Mouse (Mus musculus) gastrocnemius, postnatal 4 days (tissue): ENCODE data around the gene Trp53tg5. TPM values are rescaled to one million over a fixed set of nuclear protein-coding genes. Genes with fewer than 3 reads are reported as not detected.

Source experiments
- total RNA-seq, 2 experiments: library from RNA; stranded (reverse); gene quantifications; 2 replicates each; pipeline ENCODE4 v1.2.3; 2021

Gene Trp53tg5
- total RNA-seq, 2 experiments from 2014 or later, result not detected

Other genes starting within 250 kb of the Trp53tg5 start
- not detected for gene Svs2, start 235.3 kb downstream of the Trp53tg5 start, total RNA-seq
- not detected for gene Svs3b, start 217.1 kb downstream of the Trp53tg5 start, total RNA-seq
- gene Svs4, start 195.3 kb downstream of the Trp53tg5 start, total RNA-seq, result not detected
- gene Svs3a, start 184.5 kb downstream of the Trp53tg5 start, total RNA-seq, result not detected
- gene Svs6, start 157.0 kb downstream of the Trp53tg5 start, total RNA-seq, result not detected
- gene Svs5, start 141.0 kb downstream of the Trp53tg5 start, total RNA-seq, result not detected
- gene Slpi, start 84.6 kb downstream of the Trp53tg5 start, total RNA-seq, result under 1 TPM; 0.57 to 0.76 TPM
- gene Rbpjl, start 70.6 kb downstream of the Trp53tg5 start, total RNA-seq, result under 1 TPM; 0.13 to 0.15 TPM
- gene Matn4, start 68.6 kb downstream of the Trp53tg5 start, total RNA-seq, result 1 to 10 TPM; 5.5 to 6.0 TPM
- 10 to 100 TPM; 58.1 to 60.1 TPM for gene Sdc4, start 29.8 kb downstream of the Trp53tg5 start, total RNA-seq
- gene Sys1, start 16.8 kb downstream of the Trp53tg5 start, total RNA-seq, result 10 to 100 TPM; 20.8 to 22.2 TPM
- gene Gm20458, start 12.8 kb downstream of the Trp53tg5 start, total RNA-seq, result 1 to 10 TPM in 1 of 2 experiments, under 1 TPM in 1; 0.96 to 1.9 TPM
- 10 to 100 TPM; 13.5 to 15.7 TPM for gene Dbndd2, start 12.4 kb upstream of the Trp53tg5 start, total RNA-seq
- 10 to 100 TPM; 66.5 to 66.8 TPM for gene Pigt, start 23.8 kb upstream of the Trp53tg5 start, total RNA-seq
- gene Wfdc2, start 88.7 kb upstream of the Trp53tg5 start, total RNA-seq, result 1 to 10 TPM in 1 of 2 experiments, not detected in 1; 1.3 TPM
- not detected for gene Spint3, start 99.7 kb upstream of the Trp53tg5 start, total RNA-seq
- gene Wfdc6a, start 111.7 kb upstream of the Trp53tg5 start, total RNA-seq, result not detected
- not detected for gene Eppin, start 119.9 kb upstream of the Trp53tg5 start, total RNA-seq
- gene Wfdc6b, start 139.8 kb upstream of the Trp53tg5 start, total RNA-seq, result not detected
- gene Wfdc8, start 139.9 kb upstream of the Trp53tg5 start, total RNA-seq, result not detected
- gene Wfdc16, start 165.1 kb upstream of the Trp53tg5 start, total RNA-seq, result not detected
- not detected for gene Wfdc10, start 182.3 kb upstream of the Trp53tg5 start, total RNA-seq
- not detected for gene Wfdc9, start 182.9 kb upstream of the Trp53tg5 start, total RNA-seq
- not detected for gene Wfdc11, start 200.4 kb upstream of the Trp53tg5 start, total RNA-seq
- not detected for gene Wfdc13, start 211.4 kb upstream of the Trp53tg5 start, total RNA-seq
- gene Spint4, start 224.8 kb upstream of the Trp53tg5 start, total RNA-seq, result not detected
- not detected for gene Spint5, start 241.6 kb upstream of the Trp53tg5 start, total RNA-seq